In genomic region chr12:28769953-28770352, GRCm38 (mm10) we compare ENCODE assay signal across 32 mouse cellular contexts.
"Had no signal": no experiment of that assay in that cellular context is flagged by ENCODE, and none has a peak within 500 bp of the region (broad histone marks: within the 10 kb centered on the region; RNA-seq: fewer than 3 reads in every experiment).

No protein-coding gene starts in this region.

- DNase-seq: left cerebral cortex, postnatal 4 days; liver; liver, embryonic 13.5 days; liver, postnatal 0 days; lung, adult 18-20 months; lung, adult 2 months; lung, embryonic 14.5 days; lung, postnatal 10 days; lung, postnatal 14 days; lung, postnatal 36 days; lung, postnatal 4 days; midbrain, embryonic 14.5 days had no signal

- H3K27ac ChIP-seq: limb, embryonic 10.5 days; limb, embryonic 12.5 days; limb, embryonic 13.5 days; limb, embryonic 15.5 days; liver, embryonic 12.5 days; liver, embryonic 13.5 days; liver, embryonic 14.5 days; liver, embryonic 15.5 days; lung, embryonic 15.5 days; macrophage; midbrain, embryonic 10.5 days; midbrain, embryonic 12.5 days; midbrain, embryonic 13.5 days; midbrain, embryonic 15.5 days; neural tube, embryonic 12.5 days; neural tube, embryonic 13.5 days had no signal

- H3K9ac ChIP-seq: limb, embryonic 12.5 days; limb, embryonic 13.5 days; limb, embryonic 15.5 days; liver, embryonic 12.5 days; liver, embryonic 13.5 days; liver, embryonic 14.5 days; liver, embryonic 15.5 days; liver, postnatal 0 days; lung, embryonic 14.5 days; lung, embryonic 15.5 days; midbrain, embryonic 12.5 days; midbrain, embryonic 13.5 days; midbrain, embryonic 15.5 days; neural tube, embryonic 12.5 days; neural tube, embryonic 13.5 days had no signal

- H3K4me1 ChIP-seq: limb, embryonic 10.5 days; limb, embryonic 12.5 days; limb, embryonic 13.5 days; limb, embryonic 15.5 days; liver, embryonic 12.5 days; liver, embryonic 13.5 days; liver, embryonic 15.5 days; lung, embryonic 15.5 days had no signal

- H3K4me2 ChIP-seq: limb, embryonic 12.5 days; limb, embryonic 13.5 days; limb, embryonic 15.5 days; liver, embryonic 11.5 days; liver, embryonic 12.5 days; liver, embryonic 13.5 days; liver, embryonic 15.5 days; lung, embryonic 14.5 days; lung, embryonic 15.5 days; midbrain, embryonic 12.5 days; midbrain, embryonic 13.5 days; midbrain, embryonic 15.5 days; neural tube, embryonic 12.5 days; neural tube, embryonic 13.5 days had no signal

- ATAC-seq: liver, embryonic 12.5 days; liver, postnatal 0 days; lung, postnatal 0 days; midbrain, embryonic 13.5 days; midbrain, embryonic 15.5 days; midbrain, embryonic 16.5 days had no signal

- H3K4me3 ChIP-seq: limb, embryonic 10.5 days; limb, embryonic 12.5 days; limb, embryonic 13.5 days; limb, embryonic 15.5 days; liver, embryonic 12.5 days; liver, embryonic 13.5 days; liver, embryonic 15.5 days; lung, embryonic 15.5 days; megakaryocyte, embryonic 14.5 days; midbrain, embryonic 10.5 days; midbrain, embryonic 12.5 days; midbrain, embryonic 13.5 days; midbrain, embryonic 15.5 days; myocyte; neural tube, embryonic 12.5 days; neural tube, embryonic 13.5 days had no signal

- H3K36me3 ChIP-seq: lung, embryonic 15.5 days had no signal

- H3K27me3 ChIP-seq: limb, embryonic 12.5 days; limb, embryonic 13.5 days; limb, embryonic 15.5 days; liver, embryonic 12.5 days; liver, embryonic 13.5 days; liver, embryonic 15.5 days; lung, embryonic 15.5 days; megakaryocyte, embryonic 14.5 days; midbrain, embryonic 12.5 days; midbrain, embryonic 13.5 days; midbrain, embryonic 15.5 days; neural tube, embryonic 12.5 days; neural tube, embryonic 13.5 days had no signal

- H3K9me3 ChIP-seq: limb, embryonic 10.5 days; limb, embryonic 12.5 days; limb, embryonic 13.5 days; limb, embryonic 15.5 days; liver, embryonic 12.5 days; liver, embryonic 13.5 days; liver, embryonic 15.5 days; lung, embryonic 15.5 days; megakaryocyte, embryonic 14.5 days; midbrain, embryonic 10.5 days; midbrain, embryonic 12.5 days; midbrain, embryonic 13.5 days; midbrain, embryonic 15.5 days; neural tube, embryonic 12.5 days; neural tube, embryonic 13.5 days had no signal
